ENCODE assay signal across 28 mouse cellular contexts in genomic region chr6:122571617-122571959, GRCm38 (mm10). TPM values are rescaled to one million over a fixed set of nuclear protein-coding genes. Genes with fewer than 3 reads are reported as not detected.
DNase-seq lines count a peak whose midpoint lies in the region; ATAC-seq and TF ChIP-seq lines count a peak whose summit lies in the region.
"Had no signal": no experiment of that assay in that cellular context is flagged by ENCODE, and none has a peak within 500 bp of the region (broad histone marks: within the 10 kb centered on the region; RNA-seq: fewer than 3 reads in every experiment).

No protein-coding gene starts in this region.

- H3K4me1 ChIP-seq in intestine, postnatal 0 days (replicated peaks; ENCODE audit: control insufficient read depth, insufficient read depth, low read length) = no peaks in the 10 kb centered on the region; the same call in 1 of the 2 replicates
- peaks cover 3% of the 10 kb centered on the region; the same call in 1 of the 2 replicates for H3K4me1 ChIP-seq in intestine, embryonic 16.5 days (ENCODE audit: control insufficient read depth, insufficient read depth, low read length)
- H3K4me1 ChIP-seq in spleen, adult 2 months (ENCODE audit: control insufficient read depth, insufficient read depth, insufficient read length) = peaks cover 6% of the 10 kb centered on the region; the same call in 1 of the 2 replicates
- H3K4me1 ChIP-seq: embryonic facial prominence, embryonic 10.5 days; hindbrain, embryonic 12.5 days had no signal

- WGBS in intestine, postnatal 0 days = 40% methylated on average over 3 of the region's 3 CpGs
- 65% methylated on average over 3 of the region's 3 CpGs for WGBS in intestine, embryonic 16.5 days
- 77% methylated on average over 3 of the region's 3 CpGs for WGBS in spleen, adult 2 months

- TF ChIP-seq CTCF in intestine, postnatal 0 days (IDR thresholded peaks at IDR 0.05; ENCODE audit: low read depth) = no peak
- no peak for TF ChIP-seq CTCF in spleen, adult 2 months (IDR thresholded peaks at IDR 0.05; ENCODE audit: extremely low read depth, insufficient read depth, insufficient read length, insufficient replicate concordance)

- DNase-seq in spleen, adult 2 months (ENCODE audit: low read depth in 1 of 2, low spot score in 2 of 2) = no peak
- no peak for DNase-seq in spleen, adult 12 weeks (ENCODE audit: low spot score)
- DNase-seq in adrenal gland, adult (ENCODE audit: inconsistent age in 2 of 2, low spot score in 1 of 2) = no peak
- no peak for DNase-seq in layer of hippocampus, postnatal 10 days (ENCODE audit: low spot score in 2 of 2)
- DNase-seq: adrenal gland, postnatal 36 days; cerebellum, adult 2 months; cerebellum, postnatal 10 days; gastrocnemius, postnatal 10 days; heart, postnatal 4 days had no signal

- H3K4me3 ChIP-seq in intestine, postnatal 0 days (ENCODE audit: low read depth, low read length) = no peak overlapping the region
- no peak overlapping the region for H3K4me3 ChIP-seq in intestine, embryonic 16.5 days (ENCODE audit: low read length)
- no peak overlapping the region for H3K4me3 ChIP-seq in spleen, adult 2 months (ENCODE audit: extremely low read depth, insufficient read depth, insufficient read length)
- H3K4me3 ChIP-seq: embryonic facial prominence, embryonic 10.5 days; forebrain, embryonic 10.5 days; heart, embryonic 13.5 days; hindbrain, embryonic 12.5 days had no signal

- no peak overlapping the region for H3K4me2 ChIP-seq in intestine, postnatal 0 days (replicated peaks; ENCODE audit: low read depth)
- no peak overlapping the region for H3K4me2 ChIP-seq in intestine, embryonic 16.5 days (ENCODE audit: low read depth, low read length)
- H3K4me2 ChIP-seq: heart, embryonic 13.5 days; hindbrain, embryonic 12.5 days had no signal

- no peak for TF ChIP-seq POLR2A in spleen, adult 2 months (IDR thresholded peaks at IDR 0.05; ENCODE audit: low read depth, low read length)

- no peak overlapping the region for H3K9ac ChIP-seq in intestine, postnatal 0 days (ENCODE audit: low read depth, low read length)
- H3K9ac ChIP-seq in intestine, embryonic 16.5 days (ENCODE audit: low read depth, low read length) = no peak overlapping the region
- H3K9ac ChIP-seq: heart, embryonic 13.5 days; hindbrain, embryonic 12.5 days had no signal

- ATAC-seq in intestine, postnatal 0 days = peak; percentile 14; the same call in 1 of the 2 replicates
- no peak for ATAC-seq in intestine, embryonic 16.5 days
- ATAC-seq in erythroid progenitor cell, adult 5-6 weeks (replicated peaks; ENCODE audit: low FRiP score, poor library complexity, severe bottlenecking) = peak; percentile 29; the same call in 1 of the 2 replicates
- ATAC-seq in monocyte, adult 5-6 weeks (replicated peaks; ENCODE audit: insufficient number of reproducible peaks, low FRiP score, low TSS enrichment, poor library complexity, severe bottlenecking) = no peak
- ATAC-seq: activated CD4-positive, CD25-positive, alpha-beta regulatory T cell, adult 4 months; forebrain, embryonic 14.5 days; hindbrain, embryonic 16.5 days; inflammation-experienced regulatory T-cells, adult 6 months; Patski had no signal

- no peaks in the 10 kb centered on the region for H3K9me3 ChIP-seq in intestine, postnatal 0 days (ENCODE audit: control insufficient read depth)
- no peaks in the 10 kb centered on the region for H3K9me3 ChIP-seq in intestine, embryonic 16.5 days (ENCODE audit: control insufficient read depth, low read length)
- H3K9me3 ChIP-seq: embryonic facial prominence, embryonic 10.5 days; forebrain, embryonic 10.5 days; heart, embryonic 13.5 days had no signal

- H3K36me3 ChIP-seq in intestine, postnatal 0 days (ENCODE audit: control insufficient read depth, insufficient read depth) = no peaks in the 10 kb centered on the region
- H3K36me3 ChIP-seq in intestine, embryonic 16.5 days (ENCODE audit: control insufficient read depth, insufficient read depth, low read length) = no peaks in the 10 kb centered on the region
- no peaks in the 10 kb centered on the region for H3K36me3 ChIP-seq in spleen, adult 2 months (ENCODE audit: control insufficient read depth, insufficient read depth, low read length)
- H3K36me3 ChIP-seq: embryonic facial prominence, embryonic 10.5 days; forebrain, embryonic 10.5 days; heart, embryonic 13.5 days; hindbrain, embryonic 12.5 days had no signal

- H3K27ac ChIP-seq in intestine, postnatal 0 days (ENCODE audit: low read depth, low read length) = no peak overlapping the region
- H3K27ac ChIP-seq in intestine, embryonic 16.5 days (ENCODE audit: low read length) = no peak overlapping the region
- H3K27ac ChIP-seq in spleen, adult 2 months (ENCODE audit: insufficient read depth, low read length) = peak overlapping the region; percentile 32; the same call in 1 of the 2 replicates
- H3K27ac ChIP-seq: embryonic facial prominence, embryonic 10.5 days; forebrain, embryonic 10.5 days; heart, embryonic 13.5 days; hindbrain, embryonic 12.5 days had no signal

- no peaks in the 10 kb centered on the region for H3K27me3 ChIP-seq in intestine, postnatal 0 days (replicated peaks; ENCODE audit: control insufficient read depth, insufficient read depth, low read length)
- no peaks in the 10 kb centered on the region for H3K27me3 ChIP-seq in intestine, embryonic 16.5 days (replicated peaks; ENCODE audit: control insufficient read depth, insufficient read depth, low read length)
- no peaks in the 10 kb centered on the region for H3K27me3 ChIP-seq in spleen, adult 2 months (ENCODE audit: control insufficient read depth, insufficient read depth, low read length)
- H3K27me3 ChIP-seq: hindbrain, embryonic 12.5 days had no signal

RNA-seq across cellular contexts. Expression of gene Aicda, which starts 18.0 kb away (rescaled TPM):
- polyA plus RNA-seq in intestine, postnatal 0 days (2015; fragmentation: Nextera tagmentation; extraction: Ambion mirVana) = not detected in 2 replicates
- not detected in 2 replicates for polyA plus RNA-seq in intestine, embryonic 16.5 days (2015; fragmentation: Nextera tagmentation; extraction: Ambion mirVana)
- 0.20 and 0.38 TPM in 2 replicates for polyA plus RNA-seq in spleen, adult 2 months (2012; rRNA removed)
- not detected in 2 replicates for total RNA-seq in erythroid progenitor cell, adult 5-6 weeks (2015; ENCODE audit: low replicate concordance)
- not detected in 2 replicates for total RNA-seq in erythroid progenitor cell, adult 5-6 weeks (2017; ENCODE audit: low replicate concordance)
- total RNA-seq in monocyte, adult 5-6 weeks (2017) = 1.6 TPM in 1 of 3 replicates, not detected in the others
- not detected for total RNA-seq in layer of hippocampus, postnatal 10 days (2021)
- total RNA-seq: adrenal gland, adult 2 months; adrenal gland, postnatal 36 days; gastrocnemius, postnatal 10 days; heart, adult 8-10 months; heart, postnatal 4 days had no signal
- polyA plus RNA-seq: adrenal gland, adult 2 months; C2C12; cerebellum, adult 2 months; forebrain, embryonic 10.5 days; gonadal fat pad, adult 2 months; heart, embryonic 13.5 days; heart, postnatal 0 days; Patski had no signal

RNA-seq across cellular contexts. Expression of gene Apobec1, which starts 30.7 kb away (rescaled TPM):
- polyA plus RNA-seq in intestine, postnatal 0 days (2015; fragmentation: Nextera tagmentation; extraction: Ambion mirVana) = 23.8 and 26.0 TPM in 2 replicates
- polyA plus RNA-seq in intestine, embryonic 16.5 days (2015; fragmentation: Nextera tagmentation; extraction: Ambion mirVana) = 9.1 and 12.5 TPM in 2 replicates
- 44.0 and 60.3 TPM in 2 replicates for polyA plus RNA-seq in spleen, adult 2 months (2012; rRNA removed)
- 29.2 and 35.2 TPM in 2 replicates for total RNA-seq in erythroid progenitor cell, adult 5-6 weeks (2015; ENCODE audit: low replicate concordance)
- total RNA-seq in erythroid progenitor cell, adult 5-6 weeks (2017; ENCODE audit: low replicate concordance) = 17.1 and 17.2 TPM in 2 replicates
- 129 to 219 TPM (median 170 TPM) in 3 replicates for total RNA-seq in monocyte, adult 5-6 weeks (2017)
- 1 to 10 TPM; 2.0 to 2.4 TPM for total RNA-seq in layer of hippocampus, postnatal 10 days (2021)

RNA-seq across cellular contexts. Expression of gene Gdf3, which starts 38.3 kb away (rescaled TPM):
- 0.07 and 0.09 TPM in 2 replicates for polyA plus RNA-seq in intestine, postnatal 0 days (2015; fragmentation: Nextera tagmentation; extraction: Ambion mirVana)
- 0.06 and 0.13 TPM in 2 replicates for polyA plus RNA-seq in intestine, embryonic 16.5 days (2015; fragmentation: Nextera tagmentation; extraction: Ambion mirVana)
- polyA plus RNA-seq in spleen, adult 2 months (2012; rRNA removed) = 0.49 and 0.60 TPM in 2 replicates
- total RNA-seq in erythroid progenitor cell, adult 5-6 weeks (2015; ENCODE audit: low replicate concordance) = 5.8 and 8.8 TPM in 2 replicates
- not detected in 2 replicates for total RNA-seq in erythroid progenitor cell, adult 5-6 weeks (2017; ENCODE audit: low replicate concordance)
- total RNA-seq in monocyte, adult 5-6 weeks (2017) = 1.7 to 3.5 TPM (median 2.5 TPM) in 3 replicates
- not detected for total RNA-seq in layer of hippocampus, postnatal 10 days (2021)
- total RNA-seq: adrenal gland, adult 2 months; adrenal gland, postnatal 36 days; gastrocnemius, postnatal 10 days; heart, adult 8-10 months; heart, postnatal 4 days had no signal
- polyA plus RNA-seq: C2C12; embryonic facial prominence, embryonic 14.5 days; forebrain, embryonic 14.5 days; inflammation-experienced regulatory T-cells, adult 6 months; Patski had no signal

RNA-seq across cellular contexts. Expression of gene Dppa3, which starts 54.6 kb away (rescaled TPM):
- polyA plus RNA-seq in intestine, postnatal 0 days (2015; fragmentation: Nextera tagmentation; extraction: Ambion mirVana) = not detected in 2 replicates
- not detected in 2 replicates for polyA plus RNA-seq in intestine, embryonic 16.5 days (2015; fragmentation: Nextera tagmentation; extraction: Ambion mirVana)
- not detected in 2 replicates for polyA plus RNA-seq in spleen, adult 2 months (2012; rRNA removed)
- not detected in 2 replicates for total RNA-seq in erythroid progenitor cell, adult 5-6 weeks (2015; ENCODE audit: low replicate concordance)
- not detected in 2 replicates for total RNA-seq in erythroid progenitor cell, adult 5-6 weeks (2017; ENCODE audit: low replicate concordance)
- total RNA-seq in monocyte, adult 5-6 weeks (2017) = 8.6 TPM in 1 of 3 replicates, not detected in the others
- total RNA-seq in layer of hippocampus, postnatal 10 days (2021) = not detected
- total RNA-seq: adrenal gland, adult 2 months; adrenal gland, postnatal 36 days; gastrocnemius, postnatal 10 days; heart, adult 8-10 months; heart, postnatal 4 days had no signal
- polyA plus RNA-seq: activated CD4-positive, CD25-positive, alpha-beta regulatory T cell, adult 4 months; adrenal gland, adult 2 months; C2C12; cerebellum, adult 2 months; embryonic facial prominence, embryonic 10.5 days; embryonic facial prominence, embryonic 14.5 days; forebrain, embryonic 10.5 days; forebrain, embryonic 14.5 days; gonadal fat pad, adult 2 months; heart, embryonic 13.5 days; hindbrain, embryonic 12.5 days; hindbrain, embryonic 16.5 days; inflammation-experienced regulatory T-cells, adult 6 months; Patski had no signal

Comparison
In these comparisons a context has a peak if more than half of its experiments do, and no peak if none do; other contexts are left out.
1. ATAC-seq: peak in intestine, postnatal 0 days (single experiment) and erythroid progenitor cell, adult 5-6 weeks (single experiment); none in intestine, embryonic 16.5 days (single experiment) and monocyte, adult 5-6 weeks (single experiment).
2. RNA of gene Apobec1, which starts 30.7 kb away (total RNA-seq): 129 to 219 TPM in monocyte, adult 5-6 weeks and 17.1 to 35.2 TPM in erythroid progenitor cell, adult 5-6 weeks; 2.0 to 2.4 TPM in layer of hippocampus, postnatal 10 days; every median in the first group is over 4 times any median in the second.